Mouse (Mus musculus) intestine, embryonic 15.5 days (tissue): ENCODE measurements around the gene Gjb5. TPM values are rescaled to one million over a fixed set of nuclear protein-coding genes. Genes with fewer than 3 reads are reported as not detected.

Source experiments
- ATAC-seq: fragments of 200-750 bp; cut with Nextera tagmentation; 2 replicates; pipeline ENCODE4 v1.8.0; 2017; ENCODE audit warnings: moderate TSS enrichment, moderate library complexity
- H3K27ac ChIP-seq: fragments of 300-500 bp; sonication (generic); 2 replicates; pipeline ENCODE4 v1.5.1; 2015; ENCODE audit warnings: mild to moderate bottlenecking, inconsistent platforms
- H3K27me3 ChIP-seq: fragments of 300-500 bp; sonication (generic); replicated peaks from 2 replicates; pipeline ENCODE4 v1.6.1; 2015; ENCODE audit warnings: inconsistent platforms
- H3K36me3 ChIP-seq: fragments of 300-500 bp; sonication (generic); 2 replicates; pipeline ENCODE4 v1.6.1; 2015; ENCODE audit warnings: inconsistent platforms
- H3K4me1 ChIP-seq: fragments of 300-500 bp; sonication (generic); replicated peaks from 2 replicates; pipeline ENCODE4 v1.6.1; 2015; ENCODE audit warnings: inconsistent platforms
- H3K4me2 ChIP-seq: fragments of 300-500 bp; sonication (generic); replicated peaks from 2 replicates; pipeline ENCODE4 v1.6.1; 2015; ENCODE audit warnings: mild to moderate bottlenecking, inconsistent platforms
- H3K4me3 ChIP-seq: fragments of 300-500 bp; sonication (generic); replicated peaks from 2 replicates; pipeline ENCODE4 v1.5.1; 2015; ENCODE audit warnings: inconsistent platforms
- H3K9ac ChIP-seq: fragments of 300-500 bp; sonication (generic); 2 replicates; pipeline ENCODE4 v1.6.1; 2015; ENCODE audit warnings: inconsistent platforms
- H3K9me3 ChIP-seq: fragments of 300-500 bp; sonication (generic); 2 replicates; pipeline ENCODE4 v1.6.1; 2016; ENCODE audit warnings: inconsistent platforms
- WGBS: fragments of 180-500 bp; shearing (Covaris S2); methylation state at CpG from one replicate; pipeline ENCODE4 v1.1.7; 2015; 5-methylcytosine and 5-hydroxymethylcytosine counted together
- polyA plus RNA-seq: library from polyadenylated mRNA; unstranded; fragments of >200 nt; fragmentation: Nextera tagmentation; extraction: Ambion mirVana; gene quantifications from 2 replicates; pipeline ENCODE4 v1.2.1, GENCODE M21; 2015

Gene Gjb5
- polyA plus RNA-seq, 1 experiment from 2014 or later, result 0.89 TPM

DNA sequence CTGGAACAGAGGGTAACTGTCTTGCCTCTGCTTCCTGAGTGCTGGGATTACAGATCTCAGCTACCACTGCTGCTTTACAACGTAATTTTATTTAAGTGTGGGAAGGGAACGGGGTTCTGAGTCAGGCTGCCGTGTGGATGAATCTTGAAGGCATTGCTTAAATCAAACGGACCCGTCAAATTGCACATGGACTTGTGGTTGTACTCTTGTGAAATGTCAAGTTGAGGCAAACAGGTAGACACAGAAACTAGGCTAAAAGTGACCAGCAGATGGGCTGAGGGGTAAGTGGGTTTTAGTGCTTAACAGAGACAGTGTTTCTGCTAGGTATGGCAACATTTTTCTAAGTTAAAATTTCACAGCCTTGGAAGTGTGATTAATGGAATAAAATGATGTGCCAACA lies 20.3 kb downstream of the Gjb5 start:
- Histone ChIP-seq H3K27me3 (peaks cover 4% of the 10 kb centered on the region; the same call in 1 of the 2 replicates), H3K27ac (no peak overlapping the region), H3K9ac (no peak overlapping the region), H3K9me3 (no peaks in the 10 kb centered on the region), H3K4me3 (no peak overlapping the region), H3K4me2 (no peak overlapping the region), H3K36me3 (no peaks in the 10 kb centered on the region), H3K4me1 (no peaks in the 10 kb centered on the region)
- ATAC-seq, result no peak
- WGBS, result 84% methylated on average over 5 of the region's 5 CpGs

- H3K27me3 ChIP-seq, result peaks cover 27% of the 10 kb centered on the region
- no peak overlapping the region for H3K4me2 ChIP-seq
- H3K4me1 ChIP-seq, result peaks cover 10% of the 10 kb centered on the region; the same call in 1 of the 2 replicates
- no peak overlapping the region for H3K4me3 ChIP-seq
- no peak; the same call in 1 of the 2 replicates for ATAC-seq
- H3K36me3 ChIP-seq, result no peaks in the 10 kb centered on the region
- WGBS, result 29% methylated on average over 5 of the region's 5 CpGs
- H3K9ac ChIP-seq, result no peak overlapping the region
- no peak overlapping the region for H3K27ac ChIP-seq
- no peaks in the 10 kb centered on the region for H3K9me3 ChIP-seq
Measured at GRCm38 (mm10) chr4:127334870-127335504, 23.0 kb downstream of the Gjb5 start.

GRCm38 (mm10) chr4:127331171-127331570 lies 26.8 kb downstream of the Gjb5 start:
- Histone ChIP-seq H3K9me3 (no peaks in the 10 kb centered on the region), H3K27me3 (peaks cover 49% of the 10 kb centered on the region), H3K4me3 (0 out of 2 replicates have a peak overlapping the region, but pooled peaks have one; percentile 32), H3K4me1 (peaks cover 10% of the 10 kb centered on the region), H3K9ac (no peak overlapping the region), H3K36me3 (no peaks in the 10 kb centered on the region), H3K4me2 (peak overlapping the region; percentile 65), H3K27ac (no peak overlapping the region)
- no peak for ATAC-seq
- WGBS, result 29% methylated on average over 13 of the region's 13 CpGs

DNA sequence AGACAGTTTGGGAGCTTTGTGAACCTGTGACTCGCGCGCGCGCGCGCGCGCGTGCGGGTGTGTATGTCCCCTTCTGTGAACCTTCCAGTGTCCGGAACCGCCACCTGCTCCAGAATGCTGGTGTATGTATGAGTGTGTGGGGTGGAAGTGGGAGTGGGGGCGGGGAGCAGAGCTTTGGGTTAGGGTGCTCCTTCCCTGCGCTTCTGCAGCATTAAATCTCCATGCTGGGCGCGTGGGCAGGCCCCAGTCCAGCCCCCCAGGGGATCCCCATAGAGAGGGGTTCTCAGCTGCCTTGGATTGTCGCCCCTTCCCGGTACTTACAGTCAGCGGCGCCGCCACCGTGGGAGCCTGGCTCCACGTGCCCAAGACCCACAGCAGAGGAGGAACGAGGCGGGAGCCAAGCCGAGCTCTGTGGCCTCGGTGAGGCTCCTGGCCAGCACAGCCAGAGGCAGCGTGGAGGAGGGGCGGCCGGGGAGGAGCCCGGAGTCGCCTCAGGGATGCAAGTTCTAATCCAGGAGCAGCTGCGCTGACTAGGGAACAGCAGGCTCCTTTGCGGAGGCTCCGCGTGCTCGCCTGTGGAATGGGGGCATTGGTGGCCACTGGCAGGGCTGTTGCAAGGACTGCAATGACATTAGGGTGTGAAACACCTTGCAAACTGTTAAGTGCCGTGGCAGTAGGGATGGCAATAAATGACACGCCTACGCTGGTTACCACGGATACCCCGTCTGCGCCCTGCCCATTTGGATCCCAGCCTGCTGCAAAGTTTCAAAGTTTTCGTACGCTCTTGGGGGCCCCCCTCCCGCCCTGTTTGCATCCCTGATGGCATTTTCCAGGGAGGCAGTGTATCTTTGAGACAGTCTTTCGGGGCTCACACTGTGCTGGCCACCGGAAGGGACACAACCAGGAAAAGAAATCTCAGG lies 27.5 kb downstream of the Gjb5 start, which contains the start of gene Gjb3:
Gjb3 (minus strand) TSS at position 664 of the 920 bp plus-strand sequence.
- Histone ChIP-seq H3K4me3 (peak within 1 kb of the TSS; percentile 32), H3K27me3 (peaks cover 55% of the 10 kb centered on the region), H3K4me2 (peak within 1 kb of the TSS; percentile 65), H3K9ac (no peak within 1 kb of the TSS), H3K36me3 (no peaks in the 10 kb centered on the region), H3K9me3 (no peaks in the 10 kb centered on the region), H3K27ac (no peak within 1 kb of the TSS), H3K4me1 (peaks cover 10% of the 10 kb centered on the region)
- WGBS, result 1% methylated on average over 49 of the region's 49 CpGs
- ATAC-seq, result peak; percentile 34

GRCm38 (mm10) chr4:127329751-127330150 lies 28.2 kb downstream of the Gjb5 start:
- H3K27ac ChIP-seq, result no peak overlapping the region
- peaks cover 57% of the 10 kb centered on the region for H3K27me3 ChIP-seq
- H3K9me3 ChIP-seq, result no peaks in the 10 kb centered on the region
- H3K4me1 ChIP-seq, result peaks cover 10% of the 10 kb centered on the region
- H3K9ac ChIP-seq, result no peak overlapping the region
- H3K36me3 ChIP-seq, result no peaks in the 10 kb centered on the region
- 1% methylated on average over 13 of the region's 13 CpGs for WGBS
- peak overlapping the region; percentile 65 for H3K4me2 ChIP-seq
- peak; percentile 38 for ATAC-seq
- peak overlapping the region; percentile 32 for H3K4me3 ChIP-seq

DNA sequence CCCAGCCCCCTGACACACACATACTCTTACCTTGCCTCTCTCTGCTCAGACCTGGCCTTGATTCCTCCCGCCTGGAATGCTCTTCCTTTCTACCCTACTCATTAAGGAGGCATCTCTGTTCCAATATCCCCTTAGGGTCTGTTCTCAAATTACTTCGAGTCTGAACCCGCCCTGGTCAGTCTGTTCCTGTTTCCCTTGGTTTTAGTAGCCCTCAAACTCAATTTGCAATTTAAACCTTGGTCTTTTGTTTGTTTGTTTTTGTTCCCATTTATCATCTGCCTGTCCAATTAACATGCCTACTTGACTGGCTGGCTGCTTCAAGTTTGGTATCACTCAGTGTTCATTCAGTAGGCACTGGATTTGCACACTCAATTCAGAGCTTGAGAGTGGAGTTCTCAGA lies 28.9 kb downstream of the Gjb5 start:
- Histone ChIP-seq H3K36me3 (no peaks in the 10 kb centered on the region), H3K4me2 (no peak overlapping the region), H3K27me3 (peaks cover 57% of the 10 kb centered on the region), H3K4me1 (peaks cover 10% of the 10 kb centered on the region), H3K9me3 (no peaks in the 10 kb centered on the region), H3K27ac (no peak overlapping the region), H3K4me3 (no peak overlapping the region), H3K9ac (no peak overlapping the region)
- no peak for ATAC-seq
- WGBS, result 15% methylated on average over 3 of the region's 3 CpGs

GRCm38 (mm10) chr4:127328378-127328777 lies 29.6 kb downstream of the Gjb5 start:
- no peaks in the 10 kb centered on the region for H3K9me3 ChIP-seq
- 57% methylated on average over 7 of the region's 7 CpGs for WGBS
- H3K27me3 ChIP-seq, result peaks cover 57% of the 10 kb centered on the region
- no peak overlapping the region for H3K4me3 ChIP-seq
- no peak for ATAC-seq
- no peak overlapping the region for H3K9ac ChIP-seq
- H3K4me1 ChIP-seq, result peaks cover 10% of the 10 kb centered on the region
- no peak overlapping the region for H3K4me2 ChIP-seq
- no peak overlapping the region for H3K27ac ChIP-seq
- H3K36me3 ChIP-seq, result no peaks in the 10 kb centered on the region

GRCm38 (mm10) chr4:127327749-127328148 lies 30.2 kb downstream of the Gjb5 start:
- H3K9ac ChIP-seq, result no peak overlapping the region
- H3K27me3 ChIP-seq, result peaks cover 54% of the 10 kb centered on the region
- peaks cover 10% of the 10 kb centered on the region for H3K4me1 ChIP-seq
- H3K36me3 ChIP-seq, result no peaks in the 10 kb centered on the region
- H3K9me3 ChIP-seq, result no peaks in the 10 kb centered on the region
- no peak overlapping the region for H3K4me3 ChIP-seq
- peak; percentile 21; the same call in 1 of the 2 replicates for ATAC-seq
- no peak overlapping the region for H3K27ac ChIP-seq
- 68% methylated on average over 6 of the region's 6 CpGs for WGBS
- no peak overlapping the region for H3K4me2 ChIP-seq

GRCm38 (mm10) chr4:127327258-127327657 lies 30.7 kb downstream of the Gjb5 start:
- ATAC-seq, result peak; percentile 26
- Histone ChIP-seq H3K4me2 (no peak overlapping the region), H3K36me3 (no peaks in the 10 kb centered on the region), H3K27ac (no peak overlapping the region), H3K9me3 (no peaks in the 10 kb centered on the region), H3K9ac (no peak overlapping the region), H3K4me3 (no peak overlapping the region), H3K27me3 (peaks cover 50% of the 10 kb centered on the region), H3K4me1 (peaks cover 10% of the 10 kb centered on the region)
- WGBS, result 41% methylated on average over 7 of the region's 7 CpGs

- 78% methylated on average over 5 of the region's 5 CpGs for WGBS
- no peak overlapping the region for H3K4me2 ChIP-seq
- H3K4me3 ChIP-seq, result no peak overlapping the region
- H3K9me3 ChIP-seq, result no peaks in the 10 kb centered on the region
- H3K27ac ChIP-seq, result no peak overlapping the region
- peaks cover 2% of the 10 kb centered on the region for H3K4me1 ChIP-seq
- no peak overlapping the region for H3K9ac ChIP-seq
- no peak for ATAC-seq
- H3K36me3 ChIP-seq, result no peaks in the 10 kb centered on the region
- H3K27me3 ChIP-seq, result peaks cover 32% of the 10 kb centered on the region
Measured at GRCm38 (mm10) chr4:127325276-127325675, 32.7 kb downstream of the Gjb5 start.

GRCm38 (mm10) chr4:127324759-127325158 lies 33.2 kb downstream of the Gjb5 start:
- Histone ChIP-seq H3K27me3 (peaks cover 27% of the 10 kb centered on the region), H3K27ac (no peak overlapping the region), H3K4me2 (no peak overlapping the region), H3K4me3 (no peak overlapping the region), H3K9ac (no peak overlapping the region), H3K9me3 (no peaks in the 10 kb centered on the region), H3K36me3 (no peaks in the 10 kb centered on the region), H3K4me1 (no peaks in the 10 kb centered on the region; the same call in none of the 2 replicates)
- WGBS, result 7% methylated on average over 6 of the region's 6 CpGs
- peak; percentile 60 for ATAC-seq

DNA sequence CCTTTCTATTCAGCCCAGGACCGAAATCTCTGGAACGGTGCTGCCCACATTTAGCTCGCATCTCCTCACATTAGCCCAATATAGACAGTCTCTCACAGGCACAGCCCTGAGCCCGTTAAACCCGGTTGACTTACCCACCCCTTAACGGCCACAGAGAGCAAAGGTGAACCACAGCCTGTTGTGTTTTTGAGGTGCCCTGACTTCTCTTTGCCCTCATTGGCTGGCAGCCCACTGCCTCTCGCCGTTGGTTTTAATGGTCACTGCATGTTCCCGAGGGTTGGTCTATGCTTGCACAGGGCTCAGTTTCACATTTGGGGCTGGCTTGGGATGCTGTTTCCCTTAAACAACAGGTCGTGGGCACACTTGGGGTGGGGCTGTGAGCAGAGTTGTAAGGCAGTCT lies 33.7 kb downstream of the Gjb5 start:
- Histone ChIP-seq H3K9ac (no peak overlapping the region), H3K4me3 (no peak overlapping the region), H3K9me3 (no peaks in the 10 kb centered on the region), H3K4me2 (no peak overlapping the region), H3K27me3 (peaks cover 24% of the 10 kb centered on the region), H3K36me3 (no peaks in the 10 kb centered on the region), H3K27ac (no peak overlapping the region), H3K4me1 (no peaks in the 10 kb centered on the region; the same call in none of the 2 replicates)
- peak; percentile 9; the same call in 1 of the 2 replicates for ATAC-seq
- 61% methylated on average over 10 of the region's 10 CpGs for WGBS
